Mouse (Mus musculus) CH12.LX (cell line): ENCODE data around the gene Ercc6l2. TPM values are rescaled to one million over a fixed set of nuclear protein-coding genes. Genes with fewer than 3 reads are reported as not detected.

ENCODE experiments used
- DNase-seq: peaks from one replicate; pipeline ENCODE4 v3.0.0-alpha.2; 2013; ENCODE audit errors: extremely low read depth
- H3K27ac ChIP-seq: 2 replicates; pipeline ENCODE4 v1.5.1; 2012; ENCODE audit warnings: low read depth, mild to moderate bottlenecking, control low read depth, moderate library complexity; ENCODE audit not compliant: insufficient read depth
- H3K27me3 ChIP-seq: replicated peaks from 2 replicates; pipeline ENCODE3; 2012; ENCODE audit warnings: inconsistent platforms
- H3K36me3 ChIP-seq, 2 experiments: replicated peaks in 1 of 2; 2 replicates each; pipeline versions ENCODE3 to v1.6.1; 2012; ENCODE audit warnings: inconsistent platforms in 1 of 2, low read length in 1 of 2, mild to moderate bottlenecking in 1 of 2, mixed read lengths in 1 of 2, moderate library complexity in 1 of 2; ENCODE audit not compliant: control insufficient read depth in 1 of 2, insufficient read depth in 1 of 2
- H3K4me1 ChIP-seq, 2 experiments: 2 replicates each; pipeline ENCODE4 v1.6.1; 2012; ENCODE audit warnings: inconsistent platforms in 1 of 2, moderate library complexity in 1 of 2; ENCODE audit not compliant: insufficient read depth in 2 of 2, control insufficient read depth in 1 of 2
- H3K4me2 ChIP-seq: 2 replicates; pipeline ENCODE4 v1.6.1; 2012; ENCODE audit warnings: low read depth, mild to moderate bottlenecking, control low read depth; ENCODE audit not compliant: poor library complexity, insufficient read depth, severe bottlenecking
- H3K4me3 ChIP-seq, 3 experiments: fragments of 150-350 bp in 1 of 3; sonication (generic) in 1 of 3; replicated peaks in 1 of 3; 2 replicates each; pipeline versions ENCODE3 to v1.5.1; 2011 to 2012; ENCODE audit warnings: low read depth in 2 of 3, low read length in 2 of 3, mild to moderate bottlenecking in 2 of 3, moderate library complexity in 2 of 3, control low read depth in 1 of 3, improper control_type of control experiment in 1 of 3, inconsistent platforms in 1 of 3, mixed read lengths in 1 of 3; ENCODE audit not compliant: poor library complexity in 1 of 3
- H3K79me2 ChIP-seq: replicated peaks from 2 replicates; pipeline ENCODE4 v1.6.1; 2012; ENCODE audit warnings: mild to moderate bottlenecking, moderate library complexity; ENCODE audit not compliant: control insufficient read depth, poor library complexity, insufficient read depth, severe bottlenecking; ENCODE audit errors: extremely low read depth
- H3K9ac ChIP-seq: 2 replicates; pipeline ENCODE4 v1.6.1; 2012; ENCODE audit warnings: low read depth, mild to moderate bottlenecking, control low read depth, moderate library complexity; ENCODE audit not compliant: insufficient read depth
- H3K9me3 ChIP-seq: replicated peaks from 2 replicates; pipeline ENCODE3; 2012; ENCODE audit warnings: low read length, inconsistent platforms, mixed read lengths
- BHLHE40 ChIP-seq: IDR thresholded peaks from 2 replicates; pipeline ENCODE4 v1.6.1; 2011; ENCODE audit warnings: mild to moderate bottlenecking, low read depth, low read length, improper control_type of control experiment
- CTCF ChIP-seq, 2 experiments: IDR thresholded peaks in 1 of 2; conservative IDR thresholded peaks in 1 of 2; 2 replicates each; pipeline ENCODE4 v1.5.1; 2011 to 2012; ENCODE audit warnings: low read depth in 2 of 2, low read length in 2 of 2, improper control_type of control experiment in 1 of 2, inconsistent platforms in 1 of 2, mild to moderate bottlenecking in 1 of 2, moderate library complexity in 1 of 2
- E2F4 ChIP-seq: IDR thresholded peaks from 2 replicates; pipeline ENCODE4 v1.6.1; 2011; ENCODE audit warnings: low read depth, low read length, improper control_type of control experiment; ENCODE audit not compliant: insufficient replicate concordance
- EP300 ChIP-seq: IDR thresholded peaks from 2 replicates; pipeline ENCODE4 v1.6.1; 2011; ENCODE audit warnings: low read length, improper control_type of control experiment
- GABPA ChIP-seq: IDR thresholded peaks from 2 replicates; pipeline ENCODE4 v1.6.1; 2012; ENCODE audit warnings: low read depth, low read length, improper control_type of control experiment, inconsistent platforms; ENCODE audit not compliant: insufficient replicate concordance
- HCFC1 ChIP-seq: IDR thresholded peaks from 2 replicates; pipeline ENCODE4 v1.6.1; 2012; ENCODE audit warnings: low read depth, mild to moderate bottlenecking, inconsistent platforms, low read length, improper control_type of control experiment
- JUND ChIP-seq: conservative IDR thresholded peaks from 2 replicates; pipeline ENCODE4 v1.6.1; 2011; ENCODE audit warnings: low read depth, low read length, improper control_type of control experiment
- KAT2A ChIP-seq: IDR thresholded peaks from 2 replicates; pipeline ENCODE4 v1.6.1; 2012; ENCODE audit warnings: low read length, improper control_type of control experiment, inconsistent platforms; ENCODE audit not compliant: insufficient replicate concordance
- MAFK ChIP-seq: IDR thresholded peaks from 2 replicates; pipeline ENCODE4 v1.6.1; 2011; ENCODE audit warnings: low read length, improper control_type of control experiment; ENCODE audit not compliant: insufficient replicate concordance
- MAX ChIP-seq: IDR thresholded peaks from 2 replicates; pipeline ENCODE4 v1.6.1; 2011; ENCODE audit warnings: low read length, improper control_type of control experiment
- MAZ ChIP-seq: IDR thresholded peaks from 2 replicates; pipeline ENCODE4 v1.6.1; 2012; ENCODE audit warnings: low read depth, mild to moderate bottlenecking, inconsistent platforms, low read length, improper control_type of control experiment, moderate library complexity
- MEF2A ChIP-seq: IDR thresholded peaks from 2 replicates; pipeline ENCODE4 v1.6.1; 2014; ENCODE audit warnings: low read depth, mild to moderate bottlenecking, inconsistent platforms, low read length, improper control_type of control experiment, borderline replicate concordance
- MXI1 ChIP-seq: IDR thresholded peaks from 2 replicates; pipeline ENCODE4 v1.6.1; 2011; ENCODE audit warnings: mild to moderate bottlenecking, low read depth, low read length, improper control_type of control experiment
- NELFE ChIP-seq: IDR thresholded peaks from 2 replicates; pipeline ENCODE4 v1.6.1; 2011; ENCODE audit warnings: low read depth, low read length, improper control_type of control experiment
- NRF1 ChIP-seq: IDR thresholded peaks from 2 replicates; pipeline ENCODE4 v1.6.1; 2014; ENCODE audit warnings: low read depth, mild to moderate bottlenecking, inconsistent platforms, low read length, improper control_type of control experiment, moderate library complexity
- PAX5 ChIP-seq: IDR thresholded peaks from 2 replicates; pipeline ENCODE4 v1.6.1; 2012; ENCODE audit warnings: low read length, inconsistent platforms, mixed read lengths
- POLR2A ChIP-seq: IDR thresholded peaks from 2 replicates; pipeline ENCODE4 v1.6.1; 2011; ENCODE audit warnings: low read depth, mild to moderate bottlenecking, improper control_type of control experiment, low read length
- RAD21 ChIP-seq: IDR thresholded peaks from 2 replicates; pipeline ENCODE4 v1.6.1; 2011; ENCODE audit warnings: low read depth, mild to moderate bottlenecking, low read length, improper control_type of control experiment, moderate library complexity
- RCOR1 ChIP-seq: conservative IDR thresholded peaks from 2 replicates; pipeline ENCODE4 v1.6.1; 2012; ENCODE audit warnings: low read depth, mild to moderate bottlenecking, inconsistent platforms, low read length, improper control_type of control experiment
- SIN3A ChIP-seq: IDR thresholded peaks from 2 replicates; pipeline ENCODE4 v1.6.1; 2012; ENCODE audit warnings: low read length, improper control_type of control experiment, inconsistent platforms
- SMC3 ChIP-seq: IDR thresholded peaks from 2 replicates; pipeline ENCODE4 v1.6.1; 2011; ENCODE audit warnings: low read depth, low read length, improper control_type of control experiment
- TBP ChIP-seq: conservative IDR thresholded peaks from 2 replicates; pipeline ENCODE4 v1.6.1; 2011; ENCODE audit warnings: low read depth, low read length, improper control_type of control experiment
- TCF12 ChIP-seq: IDR thresholded peaks from 2 replicates; pipeline ENCODE4 v1.6.1; 2014; ENCODE audit warnings: low read depth, mild to moderate bottlenecking, inconsistent platforms, low read length, improper control_type of control experiment
- UBTF ChIP-seq: IDR thresholded peaks from 2 replicates; pipeline ENCODE4 v1.6.1; 2012; ENCODE audit warnings: low read depth, mild to moderate bottlenecking, inconsistent platforms, low read length, improper control_type of control experiment, moderate library complexity
- USF2 ChIP-seq: conservative IDR thresholded peaks from 2 replicates; pipeline ENCODE4 v1.6.1; 2011; ENCODE audit warnings: low read depth, low read length, improper control_type of control experiment
- ZKSCAN1 ChIP-seq: IDR thresholded peaks from 2 replicates; pipeline ENCODE4 v1.6.1; 2012; ENCODE audit warnings: low read depth, inconsistent platforms, low read length, improper control_type of control experiment, borderline replicate concordance
- ZNF384 ChIP-seq: IDR thresholded peaks from 2 replicates; pipeline ENCODE4 v1.6.1; 2012; ENCODE audit warnings: low read depth, low read length, improper control_type of control experiment, inconsistent platforms
- dilution Hi-C: fragments of 300-500 bp; cut with MboI; formaldehyde crosslinking; loops from 2 replicates; pipeline ENCODE4 v1.14.3; 2020; ENCODE audit warnings: low sequenced_read_pairs; ENCODE audit not compliant: extremely low pct_unique_long_range_greater_than_20kb, extremely low pct_ligation_motif_present
- in situ Hi-C: fragments of 300-500 bp; cut with MboI; formaldehyde crosslinking; loops from 3 replicates; pipeline ENCODE4 v1.14.3; 2019; ENCODE audit warnings: low sequenced_read_pairs, low pct_ligation_motif_present, low pct_unique_long_range_greater_than_20kb, mixed read lengths
- polyA plus RNA-seq: library from polyadenylated mRNA; unstranded; fragments of >175 nt; gene quantifications from 2 replicates; pipeline ENCODE4 v1.2.1, GENCODE M21; 2012; ENCODE audit warnings: low read depth; ENCODE audit not compliant: insufficient read length
- total RNA-seq, 2 experiments: library from RNA; depleted of rRNA; stranded (reverse); fragments of 300-350 nt in 1 of 2; fragments of >200 nt in 1 of 2; gene quantifications; 2 replicates each; pipeline ENCODE4 v1.2.3; 2012 to 2014

Gene Ercc6l2
- total and polyA plus RNA-seq, 3 experiments = 44.3 to 97.0 (median 62.5) TPM

- no peak for TF ChIP-seq CTCF (conservative IDR thresholded peaks at IDR 0.05 in 1 of 2, IDR thresholded peaks at IDR 0.05 in 1 of 2; ENCODE audit: low read depth in 2 of 2, low read length in 2 of 2)
These were observed 21.4 kb upstream of the Ercc6l2 start (continued) for GRCm38 (mm10) chr13:63793345-63794308.

GRCm38 (mm10) chr13:63798677-63799076, 16.4 kb upstream of the Ercc6l2 start:
- in situ Hi-C loops = loop anchor here (10.0 kb wide), 1 partner anchor 94 kb away; no protein-coding TSS in a partner anchor
- H3K4me3 ChIP-seq = peak overlapping the region in 2 of 3 experiments; percentile 23 to 80
- DNase-seq = no peak
- H3K36me3 ChIP-seq = peaks cover 5 to 16% of the 10 kb centered on the region in 2 experiments
- H3K27me3 ChIP-seq = no peaks in the 10 kb centered on the region
- H3K79me2 ChIP-seq = peaks cover 44% of the 10 kb centered on the region
- no peaks in the 10 kb centered on the region for H3K9me3 ChIP-seq
- dilution Hi-C loops = no loop called here
- peak overlapping the region; percentile 100 for H3K4me2 ChIP-seq
- H3K4me1 ChIP-seq = peaks cover 9 to 41% of the 10 kb centered on the region in 2 experiments; a peak in 3 of 4 replicates
- TF ChIP-seq ZKSCAN1 (no peak), PAX5 (no peak), E2F4 (no peak), POLR2A (no peak), BHLHE40 (no peak), USF2 (no peak), HCFC1 (no peak), NRF1 (no peak), MXI1 (no peak), EP300 (no peak), MAZ (no peak), SIN3A (no peak), RAD21 (no peak)
- TF ChIP-seq, all 38 proteins: peak for 0
- Histone ChIP-seq H3K27ac (peak overlapping the region; percentile 52), H3K9ac (peak overlapping the region; percentile 63; the same call in 1 of the 2 replicates)

GRCm38 (mm10) chr13:63799940-63800339, 15.1 kb upstream of the Ercc6l2 start:
- Histone ChIP-seq H3K27ac (peak overlapping the region; percentile 90), H3K27me3 (no peaks in the 10 kb centered on the region), H3K79me2 (peaks cover 41% of the 10 kb centered on the region), H3K4me1 (peaks cover 9 to 50% of the 10 kb centered on the region in 2 experiments; a peak in 3 of 4 replicates), H3K9me3 (no peaks in the 10 kb centered on the region), H3K36me3 (peaks cover 5 to 20% of the 10 kb centered on the region in 2 experiments), H3K4me3 (peak overlapping the region; percentile 37 to 80 (median 45)), H3K4me2 (peak overlapping the region; percentile 100), H3K9ac (peak overlapping the region; percentile 76)
- DNase-seq = no peak
- dilution Hi-C loops (no loop called here), in situ Hi-C loops (loop anchor here (10.0 to 25.0 kb wide), 2 partner anchors 95 to 238 kb away; partner anchors contain the start of gene Ptch1)
- no peak for TF ChIP-seq GABPA
- peak; percentile 54; the same call in 1 of the 2 replicates for TF ChIP-seq RCOR1
- TF ChIP-seq CTCF (conservative IDR thresholded peaks at IDR 0.05 in 1 of 2, IDR thresholded peaks at IDR 0.05 in 1 of 2; ENCODE audit: low read depth in 2 of 2, low read length in 2 of 2) = no peak
- peak; percentile 72; the same call in 1 of the 2 replicates for TF ChIP-seq BHLHE40
- no peak for TF ChIP-seq ZKSCAN1
- peak; percentile 73 for TF ChIP-seq MAFK
- peak; percentile 98 for TF ChIP-seq MEF2A
- no peak for TF ChIP-seq HCFC1
- no peak for TF ChIP-seq ZNF384
- no peak for TF ChIP-seq POLR2A
- TF ChIP-seq MAX = peak; percentile 40; the same call in 1 of the 2 replicates
- TF ChIP-seq SMC3 = no peak
- TF ChIP-seq NELFE = no peak
- peak; percentile 78 for TF ChIP-seq TCF12
- TF ChIP-seq TBP = 0 out of 2 replicates have a peak, but pooled peaks have one; percentile 59
- TF ChIP-seq JUND = 0 out of 2 replicates have a peak, but pooled peaks have one; percentile 47
- 0 out of 2 replicates have a peak, but pooled peaks have one; percentile 33 for TF ChIP-seq E2F4
- TF ChIP-seq KAT2A = no peak
- TF ChIP-seq UBTF = no peak
